Mouse (Mus musculus) megakaryocyte, embryonic 14.5 days (primary cell): Measurements from ENCODE around the gene Slc22a14.

Experiments
- FLI1 ChIP-seq: IDR thresholded peaks from 2 replicates; pipeline ENCODE4 v1.6.1; 2012; ENCODE audit warnings: low read length, inconsistent platforms, mixed read lengths
- GATA1 ChIP-seq: IDR thresholded peaks from 3 replicates; pipeline ENCODE4 v1.6.1; 2012; ENCODE audit warnings: mixed read lengths, low read length, inconsistent platforms, borderline replicate concordance

DNA sequence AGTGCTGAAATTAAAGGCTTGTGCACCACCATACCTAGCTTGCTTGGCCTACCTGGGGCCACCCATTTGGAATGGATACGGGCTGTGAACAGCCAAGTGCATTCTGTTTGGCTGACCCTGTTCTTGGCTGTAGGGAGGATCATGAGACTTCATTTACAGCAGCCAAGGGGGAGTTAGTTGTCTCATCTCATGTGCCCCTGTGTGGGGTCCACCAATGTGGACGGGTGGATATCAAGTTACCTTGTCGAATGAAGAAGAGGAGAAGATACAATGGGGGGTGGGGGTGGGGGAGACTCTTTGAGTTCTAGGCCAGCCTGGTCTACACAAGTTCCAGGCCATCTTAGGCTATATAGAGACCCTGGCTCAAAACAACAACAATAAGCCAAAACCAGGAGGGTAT, 9.7 kb upstream of the Slc22a14 start:
- no peak for TF ChIP-seq GATA1
- no peak for TF ChIP-seq FLI1
